Mouse (Mus musculus): Measurements from ENCODE around the gene Plekha4.

GRCm38 (mm10) chr7:45477003-45477402 is 49.1 kb upstream of the Plekha4 start:
- TF ChIP-seq CTCF (IDR thresholded peaks at IDR 0.05; ENCODE audit: insufficient read depth, low read depth, low read length) (no peak), POLR2A (IDR thresholded peaks at IDR 0.05; ENCODE audit: insufficient read depth, low read depth, low read length) (no peak)

All from olfactory bulb, adult 2 months (tissue).